Mouse (Mus musculus) liver, embryonic 13.5 days (tissue): ENCODE results near the gene Rufy1. TPM values are rescaled to one million over a fixed set of nuclear protein-coding genes. Genes with fewer than 3 reads are reported as not detected.
A peak's percentile ranks its signal among the peaks of the same experiment; 100 is the strongest.

Experiments
- ATAC-seq: fragments of 200-750 bp; cut with Nextera tagmentation; 2 replicates; pipeline ENCODE4 v1.8.0; 2017; ENCODE audit warnings: low read depth, mild to moderate bottlenecking, moderate number of reproducible peaks, moderate library complexity
- DNase-seq: peaks from one replicate; pipeline ENCODE4 v3.0.0; 2022
- H3K27ac ChIP-seq: fragments of 300-500 bp; sonication (generic); 2 replicates; pipeline ENCODE4 v1.5.1; 2015; ENCODE audit warnings: moderate library complexity, mild to moderate bottlenecking, inconsistent platforms
- H3K27me3 ChIP-seq: fragments of 300-500 bp; sonication (generic); 2 replicates; pipeline ENCODE4 v1.6.1; 2015; ENCODE audit warnings: mild to moderate bottlenecking, inconsistent platforms
- H3K36me3 ChIP-seq: fragments of 300-500 bp; sonication (generic); 2 replicates; pipeline ENCODE4 v1.6.1; 2015; ENCODE audit warnings: mild to moderate bottlenecking, inconsistent platforms
- H3K4me1 ChIP-seq: fragments of 300-500 bp; sonication (generic); replicated peaks from 2 replicates; pipeline ENCODE4 v1.6.1; 2015; ENCODE audit warnings: inconsistent platforms
- H3K4me2 ChIP-seq: fragments of 300-500 bp; sonication (generic); 2 replicates; pipeline ENCODE4 v1.6.1; 2015; ENCODE audit warnings: inconsistent platforms, mild to moderate bottlenecking, moderate library complexity
- H3K4me3 ChIP-seq: fragments of 300-500 bp; sonication (generic); replicated peaks from 2 replicates; pipeline ENCODE4 v1.5.1; 2015; ENCODE audit warnings: mild to moderate bottlenecking, inconsistent platforms
- H3K9ac ChIP-seq: fragments of 300-500 bp; sonication (generic); 2 replicates; pipeline ENCODE4 v1.6.1; 2015; ENCODE audit warnings: mild to moderate bottlenecking, inconsistent platforms
- H3K9me3 ChIP-seq: fragments of 300-500 bp; sonication (generic); replicated peaks from 2 replicates; pipeline ENCODE4 v1.6.1; 2016; ENCODE audit warnings: inconsistent platforms
- WGBS: fragments of 180-500 bp; shearing (Covaris S2); methylation state at CpG from one replicate; pipeline ENCODE4 v1.1.7; 2015; ENCODE audit not compliant: insufficient replicate concordance; 5-methylcytosine and 5-hydroxymethylcytosine counted together
- polyA plus RNA-seq: library from polyadenylated mRNA; unstranded; fragments of >200 nt; fragmentation: Nextera tagmentation; extraction: Ambion mirVana; gene quantifications from 2 replicates; pipeline ENCODE4 v1.2.1, GENCODE M21; 2015

The Rufy1 gene
- 8.2 and 9.8 TPM in 2 replicates for polyA plus RNA-seq

DNA sequence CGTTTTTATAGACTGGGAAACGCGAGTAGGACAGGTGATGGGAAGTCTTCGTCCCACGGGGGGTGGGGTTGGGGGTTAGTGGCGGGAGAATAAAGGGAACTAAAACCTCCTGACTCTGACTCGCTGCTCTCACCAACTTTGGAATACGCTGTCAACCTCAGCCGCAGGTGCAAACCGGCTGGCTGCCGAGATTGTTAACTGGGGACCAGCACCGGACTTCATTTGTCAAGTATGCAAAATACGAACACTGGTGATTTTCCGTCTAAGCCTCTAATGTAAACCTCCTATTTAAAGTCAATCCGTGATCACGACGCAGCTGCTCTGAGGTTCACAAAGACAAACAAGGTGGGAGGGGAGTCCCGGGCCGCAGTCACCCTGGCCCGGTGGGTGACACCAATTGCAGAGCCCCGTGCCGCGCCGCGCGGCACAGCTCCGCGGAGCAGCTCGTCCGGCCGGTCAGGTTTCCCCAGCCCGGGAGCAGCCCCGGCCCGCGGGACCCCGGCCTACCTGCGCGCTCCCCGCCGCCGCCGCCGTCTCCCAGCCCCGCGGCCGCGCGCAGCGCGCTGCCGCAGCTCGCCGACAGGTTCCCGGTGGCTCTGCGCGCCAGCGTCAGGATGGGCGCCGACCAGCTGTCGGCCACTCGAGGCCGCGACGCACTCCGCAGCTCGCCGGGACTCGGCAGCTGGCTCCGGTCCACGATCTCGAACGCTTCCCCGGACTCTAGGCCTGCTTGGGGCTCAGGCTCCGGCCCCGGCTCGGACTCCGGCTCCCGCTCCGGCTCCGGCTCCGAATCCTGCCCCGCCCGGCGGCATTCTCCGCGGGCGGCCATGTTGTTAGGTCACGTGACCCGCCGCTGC lies at the start of gene Rufy1:
Gene Rufy1 (minus strand): TSS at position 849 of the 857 bp plus-strand sequence.
- no peaks in the 10 kb centered on the region for H3K9me3 ChIP-seq
- H3K27ac ChIP-seq, result peak within 1 kb of the TSS; percentile 81
- H3K27me3 ChIP-seq, result no peaks in the 10 kb centered on the region
- DNase-seq, result peak; percentile 76
- ATAC-seq, result peak; percentile 84
- peak within 1 kb of the TSS; percentile 88 for H3K9ac ChIP-seq
- H3K4me3 ChIP-seq, result peak within 1 kb of the TSS; percentile 85
- H3K4me2 ChIP-seq, result peak within 1 kb of the TSS; percentile 90
- H3K4me1 ChIP-seq, result peaks cover 33% of the 10 kb centered on the region
- no peaks in the 10 kb centered on the region for H3K36me3 ChIP-seq
- WGBS, result under 1% methylated on average over 90 of the region's 90 CpGs

DNA sequence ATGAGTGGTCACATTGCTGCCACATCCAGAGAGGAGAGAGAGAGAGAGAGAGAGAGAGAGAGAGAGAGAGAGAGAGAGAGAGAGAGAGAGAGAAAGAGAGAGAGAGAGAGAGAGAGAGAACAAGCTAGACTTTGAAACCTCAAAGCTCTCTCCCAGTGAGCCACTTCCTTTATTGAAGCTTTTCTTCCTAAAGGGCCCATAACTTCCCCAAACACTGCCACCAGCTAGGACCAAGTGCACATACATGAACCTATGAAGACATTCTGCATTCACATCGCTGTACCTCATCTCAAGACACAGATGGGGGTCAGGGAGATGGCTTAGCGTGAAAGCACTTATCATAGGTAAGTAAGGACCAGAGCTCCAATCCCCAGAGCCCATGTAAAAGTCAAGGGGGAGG lies 47.1 kb upstream of the Rufy1 start:
- no peaks in the 10 kb centered on the region for H3K4me1 ChIP-seq
- H3K4me3 ChIP-seq, result no peak overlapping the region
- DNase-seq (no peak), ATAC-seq (no peak)
- WGBS, result 57% methylated on average over 2 of the region's 2 CpGs
- H3K9me3 ChIP-seq, result no peaks in the 10 kb centered on the region; the same call in 1 of the 2 replicates
- no peak overlapping the region for H3K4me2 ChIP-seq
- H3K27me3 ChIP-seq, result no peaks in the 10 kb centered on the region
- no peak overlapping the region for H3K27ac ChIP-seq
- no peak overlapping the region for H3K9ac ChIP-seq
- no peaks in the 10 kb centered on the region for H3K36me3 ChIP-seq

DNA sequence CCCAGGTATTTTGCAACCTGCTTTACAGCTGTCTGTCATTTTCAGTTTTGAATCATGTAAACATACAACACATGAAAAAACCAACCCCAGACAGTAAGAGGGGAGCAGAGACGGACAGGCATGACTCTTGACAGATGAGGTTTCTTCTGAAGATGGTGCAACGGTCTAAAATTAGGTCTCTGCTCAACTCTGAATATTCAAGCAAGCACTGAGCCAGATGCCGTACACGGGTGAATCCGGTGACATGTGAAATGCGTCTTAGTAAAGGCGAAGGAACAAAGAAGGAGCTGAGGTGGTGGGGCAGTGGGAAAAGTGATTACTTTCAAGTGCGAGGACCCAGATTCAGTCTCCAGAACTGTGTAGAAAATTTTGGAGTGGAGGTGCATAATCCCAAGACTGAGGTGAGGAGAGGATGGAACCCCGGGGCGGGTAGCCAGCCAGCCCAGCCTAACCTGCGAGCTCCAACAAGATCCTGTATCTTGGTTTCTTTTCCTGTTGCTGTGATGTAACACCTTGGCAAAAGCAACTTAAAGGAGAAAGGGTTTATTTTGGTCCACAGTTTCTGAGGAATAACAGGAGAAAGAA lies 46.7 kb upstream of the Rufy1 start:
- Histone ChIP-seq H3K4me2 (no peak overlapping the region), H3K9ac (no peak overlapping the region), H3K4me1 (no peaks in the 10 kb centered on the region), H3K36me3 (no peaks in the 10 kb centered on the region), H3K27me3 (no peaks in the 10 kb centered on the region), H3K4me3 (no peak overlapping the region), H3K27ac (no peak overlapping the region), H3K9me3 (no peaks in the 10 kb centered on the region; the same call in 1 of the 2 replicates)
- 60% methylated on average over 11 of the region's 11 CpGs for WGBS
- DNase-seq, result no peak
- no peak for ATAC-seq

GRCm38 (mm10) chr11:50476971-50477370 lies 46.0 kb upstream of the Rufy1 start:
- H3K4me1 ChIP-seq, result no peaks in the 10 kb centered on the region
- H3K9ac ChIP-seq, result no peak overlapping the region
- no peak overlapping the region for H3K27ac ChIP-seq
- no peaks in the 10 kb centered on the region for H3K36me3 ChIP-seq
- DNase-seq (no peak), ATAC-seq (no peak)
- H3K27me3 ChIP-seq, result no peaks in the 10 kb centered on the region
- no peak overlapping the region for H3K4me3 ChIP-seq
- no peaks in the 10 kb centered on the region; the same call in 1 of the 2 replicates for H3K9me3 ChIP-seq
- H3K4me2 ChIP-seq, result no peak overlapping the region
- WGBS, result 52% methylated on average over 6 of the region's 6 CpGs

- no peak for ATAC-seq
- Histone ChIP-seq H3K4me3 (no peak overlapping the region), H3K27ac (no peak overlapping the region), H3K4me2 (no peak overlapping the region), H3K9me3 (peaks cover 9% of the 10 kb centered on the region), H3K36me3 (no peaks in the 10 kb centered on the region), H3K9ac (no peak overlapping the region), H3K27me3 (no peaks in the 10 kb centered on the region), H3K4me1 (no peaks in the 10 kb centered on the region)
- WGBS, result 29% methylated on average over 1 of the region's 1 CpGs
- no peak for DNase-seq
Measured at GRCm38 (mm10) chr11:50473933-50474332, 43.0 kb upstream of the Rufy1 start.

DNA sequence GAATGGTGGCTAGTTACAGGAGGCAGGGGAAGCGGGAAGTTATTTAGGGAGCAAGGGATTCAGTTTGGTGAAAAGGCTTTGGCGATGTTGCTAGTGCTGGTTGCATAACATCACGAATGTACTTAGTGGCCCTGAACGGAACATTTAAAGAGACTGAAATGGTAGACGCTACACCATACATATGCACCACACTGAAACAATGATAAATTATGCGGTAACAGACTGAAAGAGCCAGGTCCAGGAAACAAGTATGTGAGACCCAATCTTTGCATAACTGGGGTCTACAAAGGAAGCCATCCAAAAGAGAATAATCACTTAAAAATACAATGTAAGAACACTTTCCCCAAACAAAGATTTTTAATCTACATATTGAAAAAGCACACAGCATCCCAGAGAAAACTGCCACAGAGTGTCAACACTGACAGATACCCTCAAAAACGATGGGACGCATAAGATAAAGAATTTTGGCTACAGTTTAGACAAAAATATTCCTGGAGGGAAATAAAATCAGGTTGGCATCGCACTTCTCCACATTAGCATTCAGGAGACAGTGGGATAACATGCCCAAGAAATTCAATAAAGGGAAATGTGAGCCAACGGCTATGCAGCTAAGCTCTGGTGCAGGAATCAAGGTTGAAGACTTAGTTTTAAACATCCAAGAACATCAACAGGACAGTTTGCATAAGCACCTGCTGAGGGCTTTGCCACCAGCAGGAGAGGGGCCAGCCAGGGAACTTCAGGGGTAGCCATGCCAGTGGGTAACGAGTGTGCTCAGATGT lies 41.4 kb upstream of the Rufy1 start:
- Histone ChIP-seq H3K36me3 (no peaks in the 10 kb centered on the region), H3K4me2 (no peak overlapping the region), H3K4me3 (no peak overlapping the region), H3K27me3 (no peaks in the 10 kb centered on the region), H3K4me1 (no peaks in the 10 kb centered on the region), H3K9me3 (peaks cover 9% of the 10 kb centered on the region), H3K27ac (no peak overlapping the region), H3K9ac (no peak overlapping the region)
- ATAC-seq (no peak), DNase-seq (no peak)
- WGBS, result 77% methylated on average over 11 of the region's 11 CpGs

GRCm38 (mm10) chr11:50461481-50461880 lies 30.6 kb upstream of the Rufy1 start:
- Histone ChIP-seq H3K27ac (no peak overlapping the region), H3K4me2 (no peak overlapping the region), H3K27me3 (peaks cover 22% of the 10 kb centered on the region), H3K36me3 (no peaks in the 10 kb centered on the region), H3K4me3 (no peak overlapping the region), H3K9me3 (no peaks in the 10 kb centered on the region), H3K9ac (no peak overlapping the region), H3K4me1 (no peaks in the 10 kb centered on the region)
- no peak for ATAC-seq
- no peak for DNase-seq
- 69% methylated on average over 7 of the region's 7 CpGs for WGBS

DNA sequence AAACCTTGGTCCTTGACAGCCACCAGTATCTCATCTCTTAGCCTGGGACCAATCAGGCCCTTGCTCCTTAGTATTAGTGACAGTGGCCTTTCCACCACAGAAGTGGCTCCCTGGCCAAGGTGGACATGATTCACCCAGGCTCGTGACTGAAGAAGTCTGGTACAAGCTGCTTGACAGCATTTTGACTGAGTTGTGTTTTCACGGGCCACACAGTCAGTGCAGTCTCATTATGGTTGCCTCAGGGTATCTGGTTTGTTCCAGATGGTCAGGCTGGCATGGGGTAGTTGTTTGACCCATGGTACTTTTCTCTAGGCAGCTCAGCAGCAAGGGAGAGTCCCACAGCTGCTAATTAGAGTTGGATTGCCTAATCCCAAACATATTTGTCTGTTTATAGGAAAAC lies 28.3 kb upstream of the Rufy1 start:
- Histone ChIP-seq H3K4me2 (no peak overlapping the region), H3K27me3 (peaks cover 25% of the 10 kb centered on the region), H3K27ac (no peak overlapping the region), H3K9ac (no peak overlapping the region), H3K9me3 (no peaks in the 10 kb centered on the region), H3K4me3 (no peak overlapping the region), H3K36me3 (no peaks in the 10 kb centered on the region), H3K4me1 (no peaks in the 10 kb centered on the region)
- ATAC-seq (no peak), DNase-seq (no peak)
- WGBS, result 49% methylated on average over 2 of the region's 2 CpGs

- H3K4me1 ChIP-seq, result no peaks in the 10 kb centered on the region
- H3K9ac ChIP-seq, result no peak overlapping the region
- no peak overlapping the region for H3K4me2 ChIP-seq
- ATAC-seq, result no peak
- 9% methylated on average over 26 of the region's 26 CpGs for WGBS
- no peaks in the 10 kb centered on the region for H3K36me3 ChIP-seq
- no peak overlapping the region for H3K4me3 ChIP-seq
- H3K27ac ChIP-seq, result no peak overlapping the region
- peaks cover 25% of the 10 kb centered on the region for H3K27me3 ChIP-seq
- no peaks in the 10 kb centered on the region for H3K9me3 ChIP-seq
- DNase-seq, result no peak
Measured at GRCm38 (mm10) chr11:50457111-50457911, 26.4 kb upstream of the Rufy1 start.

DNA sequence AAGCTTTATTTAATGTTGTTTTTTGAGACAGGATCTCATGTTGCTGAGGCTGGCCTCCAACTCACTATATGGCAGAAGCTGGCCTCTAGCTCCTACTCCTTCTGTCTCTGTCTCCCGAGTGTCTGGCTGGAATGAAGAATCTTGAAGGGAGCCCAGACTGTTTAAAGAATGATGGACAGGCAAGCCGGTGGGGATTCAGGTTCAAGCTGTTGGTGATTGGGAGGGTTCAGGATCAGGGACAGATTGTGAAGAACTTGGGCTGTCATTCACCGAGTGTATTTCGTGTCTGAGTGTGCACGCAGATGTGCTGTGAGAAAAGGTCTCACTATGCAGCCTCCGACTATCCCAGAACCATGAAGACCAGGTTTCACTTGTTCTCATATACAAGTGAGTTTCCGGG lies 25.5 kb upstream of the Rufy1 start:
- no peak overlapping the region for H3K27ac ChIP-seq
- no peak for DNase-seq
- peaks cover 25% of the 10 kb centered on the region for H3K27me3 ChIP-seq
- no peak overlapping the region for H3K4me3 ChIP-seq
- no peaks in the 10 kb centered on the region for H3K4me1 ChIP-seq
- H3K36me3 ChIP-seq, result no peaks in the 10 kb centered on the region
- no peak overlapping the region for H3K4me2 ChIP-seq
- 55% methylated on average over 7 of the region's 7 CpGs for WGBS
- ATAC-seq, result no peak
- no peaks in the 10 kb centered on the region for H3K9me3 ChIP-seq
- H3K9ac ChIP-seq, result no peak overlapping the region

- Histone ChIP-seq H3K36me3 (no peaks in the 10 kb centered on the region), H3K27me3 (peaks cover 25% of the 10 kb centered on the region), H3K4me2 (no peak overlapping the region), H3K9ac (no peak overlapping the region), H3K4me3 (no peak overlapping the region), H3K4me1 (no peaks in the 10 kb centered on the region), H3K27ac (no peak overlapping the region), H3K9me3 (no peaks in the 10 kb centered on the region)
- ATAC-seq (no peak), DNase-seq (no peak)
- WGBS, result 52% methylated on average over 6 of the region's 6 CpGs
Measured at GRCm38 (mm10) chr11:50454934-50455333, 24.0 kb upstream of the Rufy1 start.
